Mouse (Mus musculus): ENCODE data around the gene Ccdc58. TPM values are rescaled to one million over a fixed set of nuclear protein-coding genes. Genes with fewer than 3 reads are reported as not detected.
A peak's percentile ranks its signal among the peaks of the same experiment; 100 is the strongest.
"Not testable (repeated sequence)": the region's sequence is repeated elsewhere in the genome, so short reads cannot be mapped to it uniquely, and the experiment has no call there.

Gene Ccdc58
- polyA plus RNA-seq (2015; fragmentation: Nextera tagmentation; extraction: Ambion mirVana): 33.0 and 39.3 TPM in 2 replicates

- WGBS: under 1% methylated on average over 78 of the region's 81 CpGs
Measured at GRCm38 (mm10) chr16:36071450-36072379, at the start of gene Ccdc58, which contains the start of gene Fam162a. Ccdc58 (plus strand) TSS chr16:36071685. Fam162a (minus strand) TSS chr16:36071594.

GRCm38 (mm10) chr16:36028120-36028519, 43.4 kb upstream of the Ccdc58 start:
- H3K27me3 ChIP-seq (replicated peaks); ATAC-seq (ENCODE audit: low FRiP score); H3K9me3 ChIP-seq (replicated peaks); H3K27ac ChIP-seq (replicated peaks); H3K4me3 ChIP-seq (replicated peaks); H3K9ac ChIP-seq (replicated peaks); H3K4me1 ChIP-seq; H3K4me2 ChIP-seq: not testable (repeated sequence)
- 97% methylated on average over 2 of the region's 2 CpGs for WGBS
- peaks cover 29% of the 10 kb centered on the region for H3K36me3 ChIP-seq

More at GRCm38 (mm10) chr16:36071450-36072379, at the start of gene Ccdc58, which contains the start of gene Fam162a:
- H3K9ac ChIP-seq (replicated peaks): peak within 1 kb of the TSS; percentile 89
- peaks cover 27% of the 10 kb centered on the region for H3K4me1 ChIP-seq
- peak within 1 kb of the TSS; percentile 85 for H3K4me2 ChIP-seq
- no peaks in the 10 kb centered on the region for H3K36me3 ChIP-seq
- H3K27ac ChIP-seq (replicated peaks): peak within 1 kb of the TSS; percentile 100
- H3K4me3 ChIP-seq (replicated peaks): peak within 1 kb of the TSS; percentile 86
- H3K27me3 ChIP-seq (replicated peaks): no peaks in the 10 kb centered on the region
- ATAC-seq (ENCODE audit: low FRiP score): peak; percentile 98
- H3K9me3 ChIP-seq (replicated peaks): no peaks in the 10 kb centered on the region

- Histone ChIP-seq H3K4me1 (peaks cover 36% of the 10 kb centered on the region), H3K9ac (replicated peaks) (peak within 1 kb of the TSS; percentile 70), H3K4me2 (peak within 1 kb of the TSS; percentile 72), H3K4me3 (replicated peaks) (peak within 1 kb of the TSS; percentile 67), H3K9me3 (replicated peaks) (no peaks in the 10 kb centered on the region), H3K27me3 (replicated peaks) (no peaks in the 10 kb centered on the region), H3K36me3 (peaks cover 22% of the 10 kb centered on the region), H3K27ac (replicated peaks) (peak within 1 kb of the TSS; percentile 88)
- 2% methylated on average over 39 of the region's 39 CpGs for WGBS
- ATAC-seq (ENCODE audit: low FRiP score): peak; percentile 97
Measured at GRCm38 (mm10) chr16:36040640-36041624, 30.6 kb upstream of the Ccdc58 start, which contains the start of gene Wdr5b. Wdr5b (plus strand) TSS chr16:36041190.

- Histone ChIP-seq H3K4me1 (peaks cover 36% of the 10 kb centered on the region), H3K27ac (replicated peaks) (peak overlapping the region; percentile 88), H3K36me3 (peaks cover 27% of the 10 kb centered on the region), H3K4me3 (replicated peaks) (peak overlapping the region; percentile 67), H3K27me3 (replicated peaks) (no peaks in the 10 kb centered on the region), H3K4me2 (peak overlapping the region; percentile 72), H3K9me3 (replicated peaks) (no peaks in the 10 kb centered on the region), H3K9ac (replicated peaks) (peak overlapping the region; percentile 70)
- WGBS: 31% methylated on average over 11 of the region's 11 CpGs
- no peak for ATAC-seq (ENCODE audit: low FRiP score)
Measured at GRCm38 (mm10) chr16:36041625-36042020, 29.9 kb upstream of the Ccdc58 start.

GRCm38 (mm10) chr16:36043073-36043472, 28.4 kb upstream of the Ccdc58 start:
- H3K4me1 ChIP-seq: peaks cover 36% of the 10 kb centered on the region
- no peak for ATAC-seq (ENCODE audit: low FRiP score)
- H3K4me3 ChIP-seq (replicated peaks): no peak overlapping the region
- H3K9me3 ChIP-seq (replicated peaks): no peaks in the 10 kb centered on the region
- H3K36me3 ChIP-seq: peaks cover 37% of the 10 kb centered on the region
- H3K27ac ChIP-seq (replicated peaks): no peak overlapping the region
- H3K27me3 ChIP-seq (replicated peaks): no peaks in the 10 kb centered on the region
- WGBS: 89% methylated on average over 10 of the region's 10 CpGs
- H3K9ac ChIP-seq (replicated peaks): no peak overlapping the region
- no peak overlapping the region for H3K4me2 ChIP-seq

- Histone ChIP-seq H3K27ac (replicated peaks) (no peak overlapping the region), H3K4me3 (replicated peaks) (no peak overlapping the region), H3K4me2 (no peak overlapping the region), H3K9me3 (replicated peaks) (no peaks in the 10 kb centered on the region), H3K36me3 (peaks cover 46% of the 10 kb centered on the region), H3K27me3 (replicated peaks) (no peaks in the 10 kb centered on the region), H3K9ac (replicated peaks) (no peak overlapping the region), H3K4me1 (peaks cover 36% of the 10 kb centered on the region)
- ATAC-seq (ENCODE audit: low FRiP score): no peak
- WGBS: 93% methylated on average over 4 of the region's 4 CpGs
Measured at GRCm38 (mm10) chr16:36043964-36044363, 27.5 kb upstream of the Ccdc58 start.

GRCm38 (mm10) chr16:36047538-36047937, 23.9 kb upstream of the Ccdc58 start:
- ATAC-seq (ENCODE audit: low FRiP score): no peak
- peaks cover 19% of the 10 kb centered on the region for H3K4me1 ChIP-seq
- WGBS: 92% methylated on average over 4 of the region's 4 CpGs
- H3K4me3 ChIP-seq (replicated peaks): no peak overlapping the region
- H3K27ac ChIP-seq (replicated peaks): no peak overlapping the region
- H3K27me3 ChIP-seq (replicated peaks): no peaks in the 10 kb centered on the region
- H3K36me3 ChIP-seq: peaks cover 69% of the 10 kb centered on the region
- H3K4me2 ChIP-seq: no peak overlapping the region
- no peak overlapping the region for H3K9ac ChIP-seq (replicated peaks)
- no peaks in the 10 kb centered on the region for H3K9me3 ChIP-seq (replicated peaks)

GRCm38 (mm10) chr16:36051491-36051890, 20.0 kb upstream of the Ccdc58 start:
- Histone ChIP-seq H3K36me3 (peaks cover 47% of the 10 kb centered on the region), H3K9me3 (replicated peaks) (no peaks in the 10 kb centered on the region), H3K4me2 (no peak overlapping the region), H3K4me1 (no peaks in the 10 kb centered on the region), H3K27ac (replicated peaks) (no peak overlapping the region), H3K4me3 (replicated peaks) (no peak overlapping the region), H3K27me3 (replicated peaks) (no peaks in the 10 kb centered on the region), H3K9ac (replicated peaks) (no peak overlapping the region)
- 95% methylated on average over 6 of the region's 6 CpGs for WGBS
- ATAC-seq (ENCODE audit: low FRiP score): no peak

- H3K4me3 ChIP-seq (replicated peaks): no peak overlapping the region
- no peaks in the 10 kb centered on the region for H3K27me3 ChIP-seq (replicated peaks)
- peaks cover 26% of the 10 kb centered on the region for H3K36me3 ChIP-seq
- 94% methylated on average over 6 of the region's 6 CpGs for WGBS
- H3K4me2 ChIP-seq: no peak overlapping the region
- H3K9me3 ChIP-seq (replicated peaks): no peaks in the 10 kb centered on the region
- ATAC-seq (ENCODE audit: low FRiP score): no peak
- no peak overlapping the region for H3K27ac ChIP-seq (replicated peaks)
- H3K4me1 ChIP-seq: no peaks in the 10 kb centered on the region
- H3K9ac ChIP-seq (replicated peaks): no peak overlapping the region
Measured at GRCm38 (mm10) chr16:36053524-36054275, 17.8 kb upstream of the Ccdc58 start.

GRCm38 (mm10) chr16:36054920-36055319, 16.6 kb upstream of the Ccdc58 start:
- Histone ChIP-seq H3K9me3 (replicated peaks) (no peaks in the 10 kb centered on the region), H3K27me3 (replicated peaks) (no peaks in the 10 kb centered on the region), H3K36me3 (peaks cover 14% of the 10 kb centered on the region), H3K4me2 (no peak overlapping the region), H3K4me3 (replicated peaks) (no peak overlapping the region), H3K27ac (replicated peaks) (no peak overlapping the region), H3K4me1 (no peaks in the 10 kb centered on the region), H3K9ac (replicated peaks) (no peak overlapping the region)
- 96% methylated on average over 8 of the region's 8 CpGs for WGBS
- ATAC-seq (ENCODE audit: low FRiP score): no peak

- ATAC-seq (ENCODE audit: low FRiP score): no peak
- WGBS: 92% methylated on average over 11 of the region's 11 CpGs
- Histone ChIP-seq H3K27me3 (replicated peaks) (no peaks in the 10 kb centered on the region), H3K4me2 (no peak overlapping the region), H3K4me1 (no peaks in the 10 kb centered on the region), H3K27ac (replicated peaks) (no peak overlapping the region), H3K9me3 (replicated peaks) (no peaks in the 10 kb centered on the region), H3K9ac (replicated peaks) (no peak overlapping the region), H3K4me3 (replicated peaks) (no peak overlapping the region), H3K36me3 (0 out of 2 replicates have a peak, but pooled peaks cover 2% of the 10 kb centered on the region)
Measured at GRCm38 (mm10) chr16:36056416-36056815, 15.1 kb upstream of the Ccdc58 start.
